Mouse (Mus musculus): Measurements from ENCODE around the gene Xbp1. TPM values are rescaled to one million over a fixed set of nuclear protein-coding genes. Genes with fewer than 3 reads are reported as not detected.
"Not testable (repeated sequence)": the region's sequence is repeated elsewhere in the genome, so short reads cannot be mapped to it uniquely, and the experiment has no call there.

The Xbp1 gene
- total RNA-seq, 2 experiments from 2014 or later = 79.2 to 97.0 TPM

DNA sequence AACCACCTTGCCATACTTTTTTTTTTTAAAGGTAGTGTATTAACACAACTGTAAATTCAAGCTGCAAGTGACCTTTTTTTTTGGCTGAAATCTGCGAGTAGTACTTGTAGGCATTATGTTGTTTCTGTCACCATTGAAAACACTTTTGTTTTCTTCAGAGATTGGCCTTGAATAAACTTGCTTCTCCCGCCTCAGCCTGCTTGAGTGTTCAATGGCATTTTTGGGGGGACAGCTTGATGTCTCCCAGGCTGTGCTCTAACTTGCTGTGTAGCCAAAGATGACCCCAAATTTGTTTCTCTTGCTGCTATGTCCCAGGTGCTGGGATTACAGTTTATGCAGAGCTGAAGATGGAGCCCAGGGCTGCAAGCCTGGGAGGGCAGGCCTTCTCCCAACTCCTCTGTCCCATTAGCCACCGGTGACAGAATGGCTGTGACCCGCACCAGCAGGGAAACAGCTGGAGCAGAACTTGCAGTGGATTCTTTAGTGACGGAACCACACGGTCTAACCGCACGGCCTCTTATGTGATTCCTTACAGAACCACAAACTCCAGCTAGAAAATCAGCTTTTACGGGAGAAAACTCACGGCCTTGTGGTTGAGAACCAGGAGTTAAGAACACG lies 2.4 kb downstream of the Xbp1 start:
- intact Hi-C loops (cut with DNase I) = loop anchor here (5.0 kb wide), 1 partner anchor 36 kb away; no protein-coding TSS in a partner anchor
- no peak for DNase-seq (ENCODE audit: low spot score in 2 of 2)

- no peak for DNase-seq (ENCODE audit: low spot score in 2 of 2)
- intact Hi-C loops (cut with DNase I) = no loop called here
Measured at GRCm38 (mm10) chr11:5525418-5525817, 5.0 kb downstream of the Xbp1 start.

DNA sequence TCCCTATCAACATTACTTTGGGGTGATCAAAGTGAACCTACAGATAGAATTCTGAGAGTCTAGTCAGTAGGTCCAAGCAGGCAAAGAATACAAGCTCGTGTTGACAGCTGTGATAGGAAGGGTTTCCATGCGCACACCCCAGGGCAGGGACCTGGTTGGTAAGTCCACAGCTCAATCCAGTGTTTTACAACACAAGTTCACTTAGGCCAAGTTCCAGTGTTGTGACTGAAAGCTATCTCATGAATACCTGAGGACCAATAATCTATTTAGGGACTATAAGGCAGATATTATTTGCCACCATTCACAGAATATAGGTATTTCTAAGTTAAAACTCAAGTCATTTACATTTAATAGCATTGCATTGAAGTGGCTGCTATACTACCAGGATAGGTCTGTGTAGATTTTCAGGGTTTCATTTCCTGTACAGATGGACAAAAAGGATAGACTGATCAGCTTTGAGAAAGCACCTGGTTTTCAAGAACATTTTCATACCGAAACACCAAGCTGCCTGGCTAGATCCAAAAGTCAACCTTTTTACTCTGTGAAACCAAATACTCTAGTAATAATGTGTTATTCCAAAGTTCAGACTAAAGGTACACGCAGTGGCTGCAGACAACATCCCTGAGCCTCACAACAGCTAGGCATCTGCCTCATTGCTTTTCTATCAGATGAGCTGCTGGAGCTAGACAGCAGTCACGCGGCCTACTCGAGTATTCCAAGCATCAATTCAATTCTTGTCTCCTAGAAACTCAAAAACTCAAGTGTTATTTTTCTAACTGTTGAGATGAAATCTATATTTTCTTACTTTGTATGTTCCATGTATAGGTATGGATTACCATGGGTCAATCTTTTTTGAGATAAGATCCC lies 6.3 kb downstream of the Xbp1 start:
- intact Hi-C loops (cut with DNase I) = no loop called here

DNA sequence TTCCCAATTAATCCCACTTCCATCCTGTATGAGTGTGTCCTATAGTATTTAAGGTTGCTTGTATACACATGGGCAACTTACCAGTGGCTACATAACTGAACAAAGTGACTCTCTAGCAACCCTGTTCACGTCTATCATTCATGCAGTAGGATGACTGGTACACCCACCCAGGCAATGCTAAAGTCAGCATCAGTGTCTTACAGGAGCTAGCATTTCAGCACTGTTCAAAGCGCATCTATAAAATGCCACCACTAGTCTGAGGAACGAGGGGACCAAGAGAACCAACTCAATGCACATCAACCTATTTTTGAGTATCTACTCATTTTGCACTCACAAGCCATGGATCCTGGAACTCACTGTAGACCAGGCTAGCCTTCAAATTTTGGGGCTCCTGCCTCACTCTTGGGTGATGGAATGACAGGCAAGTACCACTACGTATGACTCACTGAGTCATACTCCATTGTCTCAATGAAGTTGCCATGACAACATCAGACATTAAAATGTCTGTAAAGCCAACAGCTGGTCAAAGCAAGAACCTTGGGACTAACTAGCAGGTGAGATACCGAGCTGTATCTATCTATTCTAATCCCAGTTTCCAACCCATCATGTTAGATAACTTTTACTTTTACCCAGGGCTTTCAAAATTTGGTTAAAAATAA lies 7.5 kb downstream of the Xbp1 start:
- no peak for DNase-seq (ENCODE audit: low spot score in 2 of 2)
- intact Hi-C loops (cut with DNase I) = no loop called here

More for the DNA sequence above, 6.3 kb downstream of the Xbp1 start:
- DNase-seq (ENCODE audit: low spot score in 2 of 2) = no peak

DNA sequence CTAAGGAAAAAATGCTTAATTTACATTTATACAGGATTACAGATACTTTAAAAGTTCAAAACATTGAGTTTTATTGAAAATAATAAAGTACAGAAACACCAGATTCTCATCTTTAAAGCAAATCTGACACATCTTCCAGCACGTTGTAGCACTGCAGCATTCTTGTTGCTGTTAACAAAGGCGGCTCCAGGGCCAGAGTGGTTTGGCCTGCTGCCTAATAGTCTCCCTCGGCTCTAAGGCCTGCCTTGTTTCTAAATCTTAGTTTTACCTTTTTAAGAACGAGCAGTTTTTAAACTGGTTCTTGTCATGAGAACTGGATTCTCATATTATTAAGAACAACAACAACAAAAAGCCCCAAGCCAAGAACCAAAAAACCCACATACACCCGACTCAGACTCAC lies 8.4 kb downstream of the Xbp1 start:
- intact Hi-C loops (cut with DNase I) = no loop called here
- DNase-seq (ENCODE audit: low spot score in 2 of 2) = no peak

DNA sequence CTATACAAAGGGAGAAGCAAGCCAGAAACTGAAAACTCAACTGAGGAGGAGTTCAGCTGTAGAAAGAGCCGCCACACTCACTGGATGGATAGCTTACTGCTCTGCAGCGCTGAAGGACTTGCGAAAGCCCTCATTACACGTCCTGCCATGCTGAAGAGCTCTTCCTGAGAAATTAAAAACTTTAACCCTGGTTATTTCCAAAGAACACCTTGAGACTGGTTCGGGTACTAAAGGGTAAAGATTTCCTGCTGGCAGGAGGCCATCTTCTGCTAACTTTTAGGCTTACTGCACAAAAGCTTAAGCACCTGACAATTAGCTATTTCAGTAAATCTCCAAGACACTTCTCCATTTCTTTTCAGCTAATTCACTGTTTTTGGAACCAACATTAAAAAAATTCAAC lies 9.7 kb downstream of the Xbp1 start:
- no peak for DNase-seq (ENCODE audit: low spot score in 2 of 2)
- intact Hi-C loops (cut with DNase I) = no loop called here

- DNase-seq (ENCODE audit: low spot score in 2 of 2) = no peak
Measured at GRCm38 (mm10) chr11:5530717-5531116, 10.3 kb downstream of the Xbp1 start.

DNA sequence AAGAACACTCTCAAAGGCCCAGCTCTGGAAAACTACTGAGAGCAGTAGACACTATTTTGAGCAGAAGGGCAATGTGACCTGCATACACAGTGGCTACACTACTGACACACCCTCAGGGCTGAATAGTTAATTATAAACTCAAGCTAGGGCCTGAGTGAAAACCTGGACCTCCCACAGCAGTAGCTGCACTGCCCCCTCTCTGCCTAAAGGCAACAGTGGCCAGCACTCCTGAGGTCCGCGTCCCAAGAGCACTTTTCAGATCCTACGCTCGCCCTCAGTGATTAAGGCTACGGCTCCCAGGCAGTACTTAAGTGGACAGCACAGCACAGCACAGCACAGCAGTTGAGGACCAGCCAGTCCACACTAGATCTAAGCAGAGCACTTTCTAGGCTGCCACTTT lies 12.6 kb downstream of the Xbp1 start:
- no peak for DNase-seq (ENCODE audit: low spot score in 2 of 2)
- intact Hi-C loops (cut with DNase I) = no loop called here

More at GRCm38 (mm10) chr11:5530717-5531116, 10.3 kb downstream of the Xbp1 start:
- intact Hi-C loops (cut with DNase I) = no loop called here

DNA sequence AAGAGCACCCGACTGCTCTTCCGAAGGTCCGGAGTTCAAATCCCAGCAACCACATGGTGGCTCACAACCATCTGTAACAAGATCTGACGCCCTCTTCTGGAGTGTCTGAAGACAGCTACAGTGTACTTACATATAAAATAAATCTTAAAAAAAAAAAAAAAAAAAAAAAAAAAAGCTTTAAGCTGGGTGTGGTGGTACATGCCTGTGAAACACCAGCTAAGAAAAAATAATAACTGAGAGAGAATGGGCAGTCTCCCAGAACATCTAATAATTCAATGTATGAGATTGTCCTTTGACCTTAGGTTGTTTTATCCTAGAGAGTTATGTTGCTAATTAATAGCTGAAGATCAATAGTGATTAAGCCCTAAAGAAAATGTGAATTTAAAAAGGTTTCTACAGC lies 17.0 kb downstream of the Xbp1 start:
- DNase-seq (ENCODE audit: low spot score in 2 of 2); intact Hi-C loops (cut with DNase I): not testable (repeated sequence)

- intact Hi-C loops (cut with DNase I) = no loop called here
Measured at GRCm38 (mm10) chr11:5540331-5540730, 19.9 kb downstream of the Xbp1 start.

GRCm38 (mm10) chr11:5541230-5541798 lies 20.9 kb downstream of the Xbp1 start:
- intact Hi-C loops (cut with DNase I) = no loop called here
- no peak for DNase-seq (ENCODE audit: low spot score in 2 of 2)

More at GRCm38 (mm10) chr11:5540331-5540730, 19.9 kb downstream of the Xbp1 start:
- no peak for DNase-seq (ENCODE audit: low spot score in 2 of 2)

DNA sequence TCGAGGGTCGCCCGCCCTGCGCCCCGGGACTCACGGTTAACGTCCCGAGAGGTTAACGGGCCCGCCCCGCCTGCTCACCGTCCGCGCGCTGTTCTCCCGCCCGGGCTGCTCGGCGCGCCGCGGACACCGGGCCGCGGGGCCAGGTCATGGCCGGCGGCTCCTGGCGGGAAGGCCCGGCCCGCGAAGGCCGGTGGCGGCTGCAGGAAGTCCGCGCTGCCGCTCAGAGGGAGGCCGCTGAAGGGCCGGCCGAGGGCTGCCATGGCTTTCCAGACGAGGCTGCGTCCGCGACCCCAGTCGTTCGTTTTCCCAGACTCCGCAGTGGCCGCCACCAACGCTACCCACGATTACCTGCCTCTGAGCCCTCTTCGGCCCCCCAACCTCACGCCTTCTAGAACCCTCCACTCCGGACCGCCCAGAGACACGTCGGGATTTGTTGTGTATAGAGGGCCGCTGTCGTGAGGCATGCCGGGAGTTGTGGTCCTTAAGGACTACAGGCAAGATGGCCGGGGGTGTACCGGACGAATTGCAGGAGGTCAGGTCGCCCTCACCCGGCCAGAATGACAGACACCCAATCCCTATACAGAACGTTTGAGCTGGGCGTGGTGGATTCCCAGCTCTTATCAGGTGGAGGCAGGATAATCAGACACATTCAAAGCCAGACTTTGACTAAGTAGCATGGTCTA lies 21.5 kb downstream of the Xbp1 start, which contains the start of gene Ccdc117:
Gene Ccdc117, minus strand, starts transcription at position 389 of the 683 bp plus-strand sequence.
- DNase-seq (ENCODE audit: low spot score in 2 of 2) = peak; percentile 75 to 84
- intact Hi-C loops (cut with DNase I) = no loop called here

DNA sequence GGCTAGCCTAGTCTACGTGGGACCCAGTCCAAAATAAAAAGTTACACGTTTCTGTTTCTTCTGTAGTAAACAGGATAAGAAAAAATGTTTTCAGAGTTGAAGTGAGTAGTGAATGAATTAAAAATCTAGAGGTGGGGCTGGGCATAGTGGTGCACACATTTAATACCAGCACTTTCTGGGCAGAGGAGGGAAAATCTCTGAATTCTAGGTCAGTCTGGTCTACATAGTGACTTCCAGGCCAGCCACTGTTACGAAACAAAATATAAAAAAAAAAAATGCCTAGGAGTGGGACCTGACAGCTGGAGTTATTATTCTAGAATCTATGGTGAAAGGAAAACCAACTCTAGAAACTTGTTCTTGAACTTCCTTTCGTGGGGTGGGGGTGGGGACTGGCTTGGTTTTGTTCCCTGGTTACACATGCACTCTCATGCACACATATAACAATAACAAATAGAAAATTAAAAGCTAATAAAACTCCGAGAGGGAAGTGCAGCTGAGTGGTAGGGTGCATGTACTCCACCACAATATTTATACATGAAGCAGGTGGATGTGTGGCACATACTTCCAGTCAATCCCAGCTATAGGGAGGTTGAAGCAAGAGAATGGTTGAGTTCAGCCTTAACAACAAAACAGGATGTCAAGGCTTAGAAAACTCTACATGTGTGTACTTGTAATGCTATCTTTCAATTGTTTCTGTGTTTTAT lies 22.2 kb downstream of the Xbp1 start:
- intact Hi-C loops (cut with DNase I) = no loop called here
- DNase-seq (ENCODE audit: low spot score in 2 of 2) = no peak

- intact Hi-C loops (cut with DNase I) = no loop called here
- DNase-seq (ENCODE audit: low spot score in 2 of 2) = no peak
Measured at GRCm38 (mm10) chr11:5543281-5543680, 22.8 kb downstream of the Xbp1 start.

GRCm38 (mm10) chr11:5544709-5545108 lies 24.2 kb downstream of the Xbp1 start:
- DNase-seq (ENCODE audit: low spot score in 2 of 2); intact Hi-C loops (cut with DNase I): not testable (repeated sequence)

DNA sequence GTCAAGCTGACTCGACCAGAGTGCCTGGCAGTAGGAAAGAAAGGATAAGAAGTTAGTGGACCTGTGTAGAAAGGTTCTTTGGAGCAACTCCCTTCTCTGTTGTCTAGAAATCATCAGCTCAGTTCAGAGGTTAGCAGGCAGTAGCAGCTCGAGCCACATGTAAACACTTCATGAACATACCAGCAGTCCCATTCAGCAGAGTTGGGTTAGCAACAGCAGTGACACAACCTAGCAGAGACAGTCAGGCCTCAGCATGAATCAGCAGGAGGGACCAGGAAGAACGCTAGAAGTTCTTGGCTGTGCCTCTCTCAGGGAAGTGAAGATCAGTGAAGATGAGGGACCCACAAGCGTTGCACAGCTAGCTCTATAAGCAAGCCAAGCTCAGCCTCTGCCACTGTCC lies 25.0 kb downstream of the Xbp1 start:
- no peak for DNase-seq (ENCODE audit: low spot score in 2 of 2)
- intact Hi-C loops (cut with DNase I) = no loop called here

GRCm38 (mm10) chr11:5546693-5547092 lies 26.2 kb downstream of the Xbp1 start:
- no peak for DNase-seq (ENCODE audit: low spot score in 2 of 2)
- intact Hi-C loops (cut with DNase I) = no loop called here

DNA sequence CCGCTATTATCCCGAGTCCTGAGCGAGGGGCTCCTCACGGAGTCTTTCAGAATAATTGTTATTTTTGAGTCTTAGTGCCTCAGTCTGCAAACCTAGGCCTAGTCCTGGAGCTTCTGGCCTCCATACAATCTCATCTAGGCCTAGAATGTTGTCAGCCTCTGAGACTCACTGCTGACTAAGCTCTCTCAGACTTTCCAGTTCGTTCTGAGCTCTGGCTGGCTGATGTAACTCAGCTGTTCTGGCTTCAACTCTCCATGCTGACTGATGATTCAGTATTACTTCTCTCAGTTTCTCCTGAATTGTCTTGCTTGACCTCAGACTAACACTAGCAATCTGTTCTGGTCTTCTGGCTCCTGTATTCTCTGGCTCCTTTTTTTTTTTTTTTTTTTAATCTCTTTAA lies 31.0 kb downstream of the Xbp1 start:
- no peak for DNase-seq (ENCODE audit: low spot score in 2 of 2)
- intact Hi-C loops (cut with DNase I) = no loop called here

DNA sequence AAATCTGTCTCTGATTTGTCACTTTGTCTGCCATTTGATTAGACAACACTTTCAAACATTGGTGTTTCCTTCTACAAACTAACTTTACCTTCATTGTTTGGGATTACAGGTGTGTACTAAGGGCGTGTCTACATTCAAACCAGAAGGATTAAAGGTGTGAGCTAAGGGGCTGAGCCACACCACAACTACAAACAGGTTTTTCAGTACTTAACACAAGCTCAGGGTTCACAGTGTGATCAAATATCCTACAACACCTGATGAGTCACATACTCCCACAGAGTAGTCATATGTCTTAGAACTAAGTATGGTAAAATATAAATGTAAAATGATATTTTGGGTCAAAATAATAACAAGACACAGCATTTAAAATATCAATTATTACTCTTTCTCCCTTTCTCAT lies 31.5 kb downstream of the Xbp1 start:
- DNase-seq (ENCODE audit: low spot score in 2 of 2) = no peak
- intact Hi-C loops (cut with DNase I) = no loop called here

Measured in left cerebral cortex, postnatal 14 days (tissue).